Mouse (Mus musculus): Measurements from ENCODE around the gene Ifnk. TPM values are rescaled to one million over a fixed set of nuclear protein-coding genes. Genes with fewer than 3 reads are reported as not detected.

Ifnk gene
- total and polyA plus RNA-seq, 3 experiments = not detected

DNA sequence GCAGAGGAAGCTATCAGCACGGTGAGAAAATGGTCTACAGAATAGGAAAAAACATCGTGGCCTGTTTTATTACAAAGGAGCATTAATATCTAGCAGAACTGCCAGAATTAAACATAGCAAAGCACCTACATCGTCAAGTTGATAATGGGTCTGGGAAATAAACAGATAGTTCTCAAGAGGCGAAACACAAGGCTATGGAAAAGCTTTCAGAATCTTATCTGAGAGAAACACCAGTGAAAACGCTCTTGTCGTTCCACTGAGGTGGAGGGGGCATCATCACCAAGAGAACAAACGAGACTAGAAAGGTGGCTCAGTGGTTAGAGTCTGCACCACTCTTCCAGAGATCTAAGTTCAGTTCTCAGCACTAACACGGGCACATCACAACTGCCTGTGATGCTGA is 14.9 kb upstream of the Ifnk start:
- Histone ChIP-seq H3K9me3 (replicated peaks; ENCODE audit: insufficient read depth, low read length) (no peaks in the 10 kb centered on the region), H3K27me3 (ENCODE audit: control insufficient read depth in 1 of 2, insufficient read depth in 2 of 2, low read length in 2 of 2) (no peaks in the 10 kb centered on the region), H3K27ac (ENCODE audit: control insufficient read depth, low read depth, low read length) (peak overlapping the region; percentile 13; the same call in 1 of the 2 replicates), H3K4me1 (ENCODE audit: control insufficient read depth in 1 of 2, insufficient read depth in 2 of 2, low read length in 2 of 2) (peaks cover 13 to 28% of the 10 kb centered on the region in 2 experiments), H3K79me2 (ENCODE audit: control insufficient read depth, insufficient read depth, low read length, poor library complexity) (no peaks in the 10 kb centered on the region), H3K36me3 (ENCODE audit: control insufficient read depth in 1 of 2, insufficient read depth in 2 of 2, low read length in 2 of 2) (peaks cover 0 to 26% of the 10 kb centered on the region in 2 experiments; a peak in 2 of 4 replicates), H3K9ac (ENCODE audit: control insufficient read depth, low read depth, low read length, poor library complexity, severe bottlenecking) (no peak overlapping the region), H3K4me3 (ENCODE audit: control insufficient read depth in 1 of 2, insufficient read depth in 1 of 2, low read depth in 2 of 2, low read length in 2 of 2) (peak overlapping the region; percentile 1 to 37; a peak in 2 of 4 replicates)
- TF ChIP-seq TAL1 (IDR thresholded peaks at IDR 0.05; ENCODE audit: low read length) (peak; percentile 17; the same call in 1 of the 2 replicates), JUND (IDR thresholded peaks at IDR 0.05; ENCODE audit: low read depth, low read length) (no peak), MEF2A (IDR thresholded peaks at IDR 0.05; ENCODE audit: extremely low read depth, insufficient replicate concordance, low read depth, low read length, poor library complexity, severe bottlenecking) (no peak), CTCF (IDR thresholded peaks at IDR 0.05 in 2 of 3, conservative IDR thresholded peaks at IDR 0.05 in 1 of 3; ENCODE audit: control insufficient read depth in 1 of 3, insufficient read depth in 1 of 3, low read depth in 2 of 3, low read length in 3 of 3, poor library complexity in 1 of 3, severe bottlenecking in 1 of 3) (no peak), MAZ (IDR thresholded peaks at IDR 0.05; ENCODE audit: low read depth, low read length) (no peak), EP300 (IDR thresholded peaks at IDR 0.05; ENCODE audit: low read depth in 1 of 2, low read length in 2 of 2) (peak; percentile 52 to 56), TCF12 (IDR thresholded peaks at IDR 0.05; ENCODE audit: low read depth, low read length) (peak; percentile 46; the same call in 1 of the 2 replicates), UBTF (IDR thresholded peaks at IDR 0.05; ENCODE audit: borderline replicate concordance, insufficient read depth, low read depth, low read length) (no peak), HCFC1 (IDR thresholded peaks at IDR 0.05; ENCODE audit: low read depth, low read length) (no peak), KAT2A (conservative IDR thresholded peaks at IDR 0.05; ENCODE audit: low read depth, low read length) (no peak), ZC3H11A (IDR thresholded peaks at IDR 0.05; ENCODE audit: low read depth, low read length) (no peak), POLR2AphosphoS2 (IDR thresholded peaks at IDR 0.05; ENCODE audit: low read length) (no peak), USF2 (IDR thresholded peaks at IDR 0.05; ENCODE audit: borderline replicate concordance in 1 of 2, insufficient read depth in 1 of 2, low read depth in 1 of 2, low read length in 2 of 2) (no peak), SIN3A (IDR thresholded peaks at IDR 0.05; ENCODE audit: low read length) (no peak), CHD2 (IDR thresholded peaks at IDR 0.05; ENCODE audit: low read length) (no peak), RAD21 (IDR thresholded peaks at IDR 0.05; ENCODE audit: low read depth, low read length) (no peak)
- DNase-seq (ENCODE audit: low read depth, low spot score) = peak; percentile 62

DNA sequence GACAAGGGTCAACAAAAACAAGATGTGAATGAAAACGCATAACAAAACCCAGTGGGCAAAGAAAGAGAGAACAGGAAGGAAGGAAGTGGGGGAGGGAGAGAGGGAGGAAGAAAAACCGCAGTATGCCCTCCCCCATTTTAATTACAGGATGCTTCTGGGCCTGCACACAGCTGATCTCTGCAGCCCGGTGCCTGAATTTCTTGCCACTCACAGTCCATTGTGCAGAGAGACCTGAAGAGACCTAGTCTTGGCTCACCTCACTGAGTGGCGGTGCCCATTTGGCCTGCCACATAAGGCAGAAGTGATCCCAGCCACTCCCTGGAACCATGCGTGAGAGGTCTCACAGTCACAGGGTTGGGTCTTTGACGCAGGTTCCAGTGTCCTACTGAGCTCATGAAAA is 13.8 kb upstream of the Ifnk start:
- peaks cover 13 to 28% of the 10 kb centered on the region in 2 experiments for H3K4me1 ChIP-seq (ENCODE audit: control insufficient read depth in 1 of 2, insufficient read depth in 2 of 2, low read length in 2 of 2)
- H3K9me3 ChIP-seq (replicated peaks; ENCODE audit: insufficient read depth, low read length) = no peaks in the 10 kb centered on the region
- H3K27me3 ChIP-seq (ENCODE audit: control insufficient read depth in 1 of 2, insufficient read depth in 2 of 2, low read length in 2 of 2) = no peaks in the 10 kb centered on the region
- TF ChIP-seq MXI1 (IDR thresholded peaks at IDR 0.05; ENCODE audit: low read depth, low read length) (no peak), ZNF384 (IDR thresholded peaks at IDR 0.05; ENCODE audit: low read depth, low read length) (no peak), MYB (IDR thresholded peaks at IDR 0.05; ENCODE audit: low read depth, low read length) (no peak), MEF2A (IDR thresholded peaks at IDR 0.05; ENCODE audit: extremely low read depth, insufficient replicate concordance, low read depth, low read length, poor library complexity, severe bottlenecking) (no peak), CHD2 (IDR thresholded peaks at IDR 0.05; ENCODE audit: low read length) (no peak), POLR2A (IDR thresholded peaks at IDR 0.05; ENCODE audit: control insufficient read depth in 1 of 2, insufficient read depth in 1 of 2, low read depth in 1 of 2, low read length in 2 of 2, poor library complexity in 1 of 2) (no peak), JUND (IDR thresholded peaks at IDR 0.05; ENCODE audit: low read depth, low read length) (no peak), SMC3 (IDR thresholded peaks at IDR 0.05; ENCODE audit: low read depth, low read length) (no peak), POLR2AphosphoS2 (IDR thresholded peaks at IDR 0.05; ENCODE audit: low read length) (no peak), ELF1 (IDR thresholded peaks at IDR 0.05; ENCODE audit: low read depth, low read length) (no peak), TBP (IDR thresholded peaks at IDR 0.05; ENCODE audit: low read depth, low read length) (no peak), CTCF (IDR thresholded peaks at IDR 0.05 in 2 of 3, conservative IDR thresholded peaks at IDR 0.05 in 1 of 3; ENCODE audit: control insufficient read depth in 1 of 3, insufficient read depth in 1 of 3, low read depth in 2 of 3, low read length in 3 of 3, poor library complexity in 1 of 3, severe bottlenecking in 1 of 3) (no peak)
- no peak overlapping the region for H3K27ac ChIP-seq (ENCODE audit: control insufficient read depth, low read depth, low read length)
- H3K79me2 ChIP-seq (ENCODE audit: control insufficient read depth, insufficient read depth, low read length, poor library complexity) = no peaks in the 10 kb centered on the region
- peak; percentile 24 for DNase-seq (ENCODE audit: low read depth, low spot score)
- peaks cover 0 to 26% of the 10 kb centered on the region in 2 experiments; a peak in 2 of 4 replicates for H3K36me3 ChIP-seq (ENCODE audit: control insufficient read depth in 1 of 2, insufficient read depth in 2 of 2, low read length in 2 of 2)
- H3K4me3 ChIP-seq (ENCODE audit: control insufficient read depth in 1 of 2, insufficient read depth in 1 of 2, low read depth in 2 of 2, low read length in 2 of 2) = no peak overlapping the region
- no peak overlapping the region for H3K9ac ChIP-seq (ENCODE audit: control insufficient read depth, low read depth, low read length, poor library complexity, severe bottlenecking)
